Mouse (Mus musculus) megakaryocyte, embryonic 14.5 days (primary cell): ENCODE measurements at regions not wholly inside any gene's neighbourhood (a gene's known extent, or its start where the extent isn't known, plus 50 kb on each side); places are given as distances from the start of the nearest gene placed in this dataset.

Source experiments
- H3K27me3 ChIP-seq: replicated peaks from 2 replicates; pipeline ENCODE3; 2012; ENCODE audit warnings: inconsistent platforms
- H3K36me3 ChIP-seq: replicated peaks from 2 replicates; pipeline ENCODE3; 2012; ENCODE audit warnings: low read length, inconsistent platforms, mixed read lengths
- H3K4me1 ChIP-seq: 2 replicates; pipeline ENCODE4 v1.6.1; 2012; ENCODE audit warnings: inconsistent platforms
- H3K4me3 ChIP-seq: replicated peaks from 2 replicates; pipeline ENCODE3; 2012; ENCODE audit warnings: moderate library complexity, mild to moderate bottlenecking, inconsistent platforms
- H3K9me3 ChIP-seq: 2 replicates; pipeline ENCODE4 v1.6.1; 2012; ENCODE audit warnings: inconsistent platforms
- FLI1 ChIP-seq: IDR thresholded peaks from 2 replicates; pipeline ENCODE4 v1.6.1; 2012; ENCODE audit warnings: low read length, inconsistent platforms, mixed read lengths
- GATA1 ChIP-seq: IDR thresholded peaks from 3 replicates; pipeline ENCODE4 v1.6.1; 2012; ENCODE audit warnings: mixed read lengths, low read length, inconsistent platforms, borderline replicate concordance

DNA sequence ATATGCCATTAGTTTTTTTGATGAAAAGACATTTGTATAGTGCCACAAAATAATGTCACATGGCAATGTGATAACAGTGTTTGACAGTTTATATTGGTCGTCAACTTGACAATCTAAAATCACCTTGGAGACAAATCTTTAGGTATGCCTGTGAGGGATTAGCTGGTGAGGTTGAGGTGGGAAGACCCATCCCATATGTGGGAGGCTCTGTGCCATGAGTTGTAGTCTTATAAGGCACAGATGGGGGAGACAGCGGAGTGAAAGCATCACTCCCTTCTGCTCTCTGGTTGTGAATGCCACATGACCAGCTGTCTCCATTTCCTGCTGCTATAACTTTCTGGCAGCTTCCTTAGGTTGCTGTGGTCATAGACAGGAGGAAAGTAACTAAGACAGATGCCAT is 242.4 kb upstream of the Ccdc54 start:
- no peaks in the 10 kb centered on the region for H3K36me3 ChIP-seq
- H3K9me3 ChIP-seq = no peaks in the 10 kb centered on the region
- no peak for TF ChIP-seq GATA1
- no peak for TF ChIP-seq FLI1
- H3K27me3 ChIP-seq = no peaks in the 10 kb centered on the region
- H3K4me1 ChIP-seq = no peaks in the 10 kb centered on the region
- H3K4me3 ChIP-seq = no peak overlapping the region

DNA sequence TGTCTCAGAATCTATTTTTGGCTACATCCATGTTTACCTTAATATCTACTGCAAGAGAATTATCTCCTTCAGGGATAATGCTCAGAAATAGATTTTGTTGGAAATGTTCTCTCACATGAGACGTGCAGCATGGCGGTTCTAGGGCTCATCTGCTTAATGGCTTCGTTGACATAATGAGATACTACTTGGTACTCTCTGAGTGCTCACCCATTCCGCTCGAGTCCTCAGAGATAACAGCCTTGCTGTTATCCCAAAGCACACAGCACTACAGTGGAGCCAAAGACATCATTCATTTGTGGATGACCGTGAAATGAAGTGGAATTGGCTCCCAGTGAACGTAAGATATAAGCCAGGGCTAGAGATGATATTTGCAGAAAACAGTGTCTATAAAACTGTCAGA is 231.4 kb upstream of the Ccdc54 start:
- TF ChIP-seq GATA1 (no peak), FLI1 (no peak)

DNA sequence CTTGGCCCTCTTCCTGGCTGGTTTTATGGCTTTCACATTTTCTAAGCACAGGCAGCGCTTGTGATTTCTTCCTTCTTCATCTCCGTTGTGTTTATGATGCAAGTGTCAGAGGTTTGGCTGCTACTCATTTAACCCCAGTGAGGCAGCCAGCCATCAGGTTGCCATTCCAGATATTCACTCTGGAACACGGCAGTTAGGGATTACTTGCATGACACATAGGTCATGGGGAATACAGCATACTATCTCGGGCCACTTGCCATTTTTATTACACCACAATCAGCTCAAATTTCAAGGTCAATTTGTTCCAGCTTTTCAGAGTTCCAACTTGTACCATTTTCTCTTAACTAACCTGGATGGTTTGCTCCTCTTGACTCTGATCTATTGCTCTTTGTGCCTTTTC is 223.7 kb upstream of the Ccdc54 start:
- no peaks in the 10 kb centered on the region for H3K27me3 ChIP-seq

More for the DNA sequence above, 231.4 kb upstream of the Ccdc54 start:
- Histone ChIP-seq H3K4me1 (no peaks in the 10 kb centered on the region), H3K36me3 (no peaks in the 10 kb centered on the region), H3K9me3 (no peaks in the 10 kb centered on the region), H3K4me3 (no peak overlapping the region), H3K27me3 (no peaks in the 10 kb centered on the region)

DNA sequence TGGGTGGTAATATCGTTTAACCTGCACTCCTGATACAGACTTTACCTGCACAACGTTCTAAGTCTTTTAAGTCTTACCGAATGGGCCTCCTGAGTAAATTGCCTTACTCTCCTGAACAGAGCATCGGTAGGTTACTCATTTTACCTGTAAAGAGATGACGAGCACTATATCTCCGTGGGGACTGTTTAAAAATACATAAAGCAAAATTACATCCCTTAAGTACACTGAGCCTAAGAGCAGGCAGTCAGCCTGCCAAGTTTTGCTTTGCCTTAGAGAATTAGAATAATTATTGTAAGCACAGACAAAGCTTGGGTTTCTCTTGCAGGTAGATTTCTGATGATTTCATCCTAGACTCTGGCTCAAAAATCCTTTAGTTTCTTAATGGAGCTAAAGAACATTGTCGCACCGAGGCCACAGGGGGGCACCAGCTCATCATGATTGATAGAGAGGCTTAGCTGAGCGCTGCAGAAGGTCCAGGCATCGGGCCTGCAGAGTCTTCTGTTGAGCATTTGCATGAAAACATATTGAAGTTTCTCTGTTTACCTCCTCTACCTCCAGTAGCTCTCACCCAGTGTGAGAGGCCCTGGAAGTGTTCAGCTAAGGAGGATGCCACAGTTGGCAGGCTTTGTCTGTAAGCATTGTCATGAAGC is 208.3 kb upstream of the Ccdc54 start:
- Histone ChIP-seq H3K4me1 (no peaks in the 10 kb centered on the region), H3K36me3 (no peaks in the 10 kb centered on the region), H3K9me3 (no peaks in the 10 kb centered on the region), H3K4me3 (no peak overlapping the region), H3K27me3 (no peaks in the 10 kb centered on the region)
- TF ChIP-seq FLI1 = no peak
- TF ChIP-seq GATA1 = no peak

More for the DNA sequence above, 223.7 kb upstream of the Ccdc54 start:
- no peaks in the 10 kb centered on the region for H3K4me1 ChIP-seq
- H3K9me3 ChIP-seq = no peaks in the 10 kb centered on the region
- H3K4me3 ChIP-seq = no peak overlapping the region
- no peaks in the 10 kb centered on the region for H3K36me3 ChIP-seq
- TF ChIP-seq FLI1 (no peak), GATA1 (no peak)

DNA sequence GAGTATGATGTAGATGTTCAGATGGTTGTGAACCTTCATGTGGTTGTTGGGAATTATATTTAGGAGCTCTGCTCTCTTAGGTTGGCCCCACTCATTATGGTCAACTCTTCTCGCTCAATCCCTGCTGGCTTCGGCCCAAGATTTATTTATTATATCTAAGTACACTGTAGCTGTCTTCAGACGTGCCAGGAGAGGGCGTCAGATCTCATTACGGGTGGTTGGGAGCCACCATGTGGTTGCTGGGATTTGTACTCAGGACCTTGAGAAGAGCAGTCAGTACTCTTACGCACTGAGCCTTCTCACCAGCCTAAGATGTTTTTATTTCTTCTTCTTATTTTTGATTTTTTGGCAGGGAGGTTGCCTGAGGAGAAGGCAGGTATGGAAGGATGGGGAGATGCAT is 207.1 kb upstream of the Ccdc54 start:
- TF ChIP-seq FLI1 = no peak
- no peak for TF ChIP-seq GATA1
- no peaks in the 10 kb centered on the region for H3K27me3 ChIP-seq

DNA sequence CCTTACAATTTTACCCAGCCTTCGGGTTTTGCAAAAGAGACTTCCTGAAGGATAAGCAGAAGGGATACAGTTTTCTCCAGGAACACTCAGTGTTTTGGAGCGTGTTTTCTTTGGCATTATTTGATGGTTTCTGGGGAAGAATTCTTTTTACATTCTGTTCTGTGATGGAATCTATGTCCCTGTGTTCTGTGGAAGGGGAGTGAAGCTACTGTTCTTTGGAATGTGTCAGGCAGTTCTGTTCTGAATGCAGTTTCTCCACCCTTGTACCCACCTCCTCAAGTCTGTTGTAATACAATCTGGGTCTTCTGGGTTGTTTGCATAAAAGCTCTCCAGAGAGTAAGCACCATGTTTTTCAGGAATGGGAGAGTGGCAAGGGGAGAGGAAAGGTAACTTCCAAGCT is 202.0 kb upstream of the Ccdc54 start:
- H3K9me3 ChIP-seq = no peaks in the 10 kb centered on the region
- H3K4me1 ChIP-seq = no peaks in the 10 kb centered on the region
- H3K27me3 ChIP-seq = no peaks in the 10 kb centered on the region
- no peaks in the 10 kb centered on the region for H3K36me3 ChIP-seq
- no peak overlapping the region for H3K4me3 ChIP-seq
- no peak for TF ChIP-seq FLI1
- TF ChIP-seq GATA1 = no peak

More for the DNA sequence above, 207.1 kb upstream of the Ccdc54 start:
- Histone ChIP-seq H3K9me3 (no peaks in the 10 kb centered on the region), H3K36me3 (no peaks in the 10 kb centered on the region), H3K4me1 (no peaks in the 10 kb centered on the region), H3K4me3 (no peak overlapping the region)

DNA sequence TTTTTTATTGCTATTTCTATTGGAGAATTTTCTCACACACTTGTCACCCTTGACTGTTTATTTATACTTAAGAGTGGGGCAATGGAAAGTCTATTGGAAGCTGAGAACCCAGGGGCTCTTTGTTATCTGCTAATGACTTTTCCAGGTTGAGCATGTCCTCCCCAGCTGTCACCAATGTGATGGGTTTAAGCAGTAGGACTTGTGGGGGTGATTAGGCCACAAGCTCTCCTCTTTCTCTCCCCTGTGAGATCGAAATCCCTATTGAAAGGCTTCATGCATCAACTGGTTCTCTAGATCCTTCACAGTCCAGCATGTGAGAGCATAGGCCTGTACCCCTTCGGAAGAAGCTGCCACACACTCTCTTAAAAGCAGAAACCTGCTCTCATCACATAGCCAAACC is 201.6 kb upstream of the Ccdc54 start:
- Histone ChIP-seq H3K4me3 (no peak overlapping the region), H3K27me3 (no peaks in the 10 kb centered on the region), H3K9me3 (no peaks in the 10 kb centered on the region), H3K4me1 (no peaks in the 10 kb centered on the region), H3K36me3 (no peaks in the 10 kb centered on the region)
- TF ChIP-seq GATA1 (no peak), FLI1 (no peak)

DNA sequence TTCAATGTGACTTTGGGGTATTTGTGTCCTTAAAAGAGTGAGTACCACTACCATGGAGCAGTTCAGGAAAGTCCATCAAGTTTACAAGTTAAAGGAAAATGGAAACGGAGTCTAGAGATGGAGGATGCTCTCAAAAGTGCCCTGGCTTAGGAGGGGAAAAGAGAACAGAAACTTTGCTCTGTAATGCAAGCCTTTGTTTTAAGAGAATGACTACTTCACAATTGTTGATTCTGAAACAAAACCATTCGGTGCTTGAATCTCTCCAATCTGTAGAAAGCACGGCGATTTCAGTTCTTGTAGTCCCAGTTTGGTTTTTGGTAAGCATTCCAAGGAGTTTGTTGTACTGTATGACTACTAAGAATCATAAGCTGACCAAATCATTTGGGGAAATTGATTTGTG is 197.7 kb upstream of the Ccdc54 start:
- Histone ChIP-seq H3K27me3 (no peaks in the 10 kb centered on the region), H3K4me1 (no peaks in the 10 kb centered on the region), H3K4me3 (no peak overlapping the region), H3K36me3 (no peaks in the 10 kb centered on the region), H3K9me3 (no peaks in the 10 kb centered on the region)
- TF ChIP-seq GATA1 (no peak), FLI1 (no peak)

DNA sequence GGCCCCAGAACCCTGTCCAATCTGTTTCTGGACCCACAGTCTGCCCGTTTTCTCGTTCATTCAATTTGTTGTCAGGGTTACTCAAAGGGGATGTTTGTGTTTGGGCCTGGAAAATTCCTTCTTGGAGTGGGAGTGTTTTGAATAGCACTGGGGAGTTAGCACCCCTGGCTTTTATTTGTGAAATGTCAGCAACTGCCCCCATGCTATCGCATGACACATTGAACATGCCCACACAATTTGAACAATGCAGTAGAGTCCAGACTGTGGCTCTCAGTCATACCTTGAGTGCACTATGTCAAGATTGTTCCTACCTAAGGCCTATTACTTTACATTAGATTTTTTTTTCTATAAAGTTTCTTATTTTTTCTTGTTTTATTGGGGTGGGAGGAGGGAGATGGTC is 195.2 kb upstream of the Ccdc54 start:
- Histone ChIP-seq H3K4me1 (no peaks in the 10 kb centered on the region), H3K36me3 (no peaks in the 10 kb centered on the region), H3K4me3 (no peak overlapping the region), H3K9me3 (no peaks in the 10 kb centered on the region), H3K27me3 (no peaks in the 10 kb centered on the region)
- TF ChIP-seq FLI1 = no peak
- TF ChIP-seq GATA1 = no peak

DNA sequence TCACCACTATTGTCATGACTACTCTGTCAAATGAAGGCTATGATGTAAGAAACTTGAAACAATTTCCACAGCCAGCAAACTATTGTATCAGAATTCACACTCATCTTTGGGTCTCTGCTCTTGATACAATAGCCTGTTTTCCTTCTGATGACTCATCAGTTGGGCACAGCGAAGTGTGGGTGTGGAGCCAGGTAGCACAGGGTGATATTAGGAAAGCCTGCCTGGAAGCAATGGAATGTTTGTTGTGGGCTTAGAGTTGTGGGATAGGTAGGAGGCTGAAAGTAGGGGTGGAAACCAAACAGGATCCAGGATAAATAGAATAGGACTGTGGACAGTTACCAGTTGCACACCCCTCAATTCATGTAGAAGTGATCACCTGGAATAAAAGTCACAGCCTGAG is 194.4 kb upstream of the Ccdc54 start:
- no peaks in the 10 kb centered on the region for H3K9me3 ChIP-seq
- no peaks in the 10 kb centered on the region for H3K4me1 ChIP-seq
- no peaks in the 10 kb centered on the region for H3K36me3 ChIP-seq
- no peaks in the 10 kb centered on the region for H3K27me3 ChIP-seq
- TF ChIP-seq GATA1 (no peak), FLI1 (no peak)
- no peak overlapping the region for H3K4me3 ChIP-seq

DNA sequence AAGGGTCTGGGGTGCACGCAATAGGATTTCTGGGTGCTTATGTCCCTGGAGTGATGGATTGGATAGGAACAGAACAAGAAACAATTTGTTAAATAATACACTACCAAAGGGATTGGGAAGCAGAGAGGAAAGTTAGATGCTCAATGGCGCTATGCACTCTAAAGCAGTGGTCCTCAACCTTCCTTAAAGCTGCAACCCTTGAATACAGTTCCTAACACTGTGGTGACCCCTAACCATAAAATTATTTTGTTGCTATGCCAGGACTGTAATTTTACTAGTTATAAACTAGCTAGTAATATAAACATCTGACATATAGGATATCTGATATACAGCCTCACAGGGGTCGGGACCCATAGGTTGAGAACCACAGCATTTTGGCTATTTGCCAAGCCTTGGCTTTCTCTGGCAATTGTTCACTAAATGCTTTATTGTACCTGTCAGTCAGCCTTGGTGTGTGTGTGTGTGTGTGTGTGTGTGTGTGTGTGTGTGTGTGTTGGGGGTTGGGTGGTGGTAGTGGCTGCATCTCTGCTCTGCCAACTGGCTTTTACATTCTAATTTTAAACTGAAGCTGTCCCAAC is 193.8 kb upstream of the Ccdc54 start:
- H3K4me1 ChIP-seq = no peaks in the 10 kb centered on the region

More for the DNA sequence above, 193.8 kb upstream of the Ccdc54 start:
- no peak for TF ChIP-seq GATA1
- no peak for TF ChIP-seq FLI1
- Histone ChIP-seq H3K27me3 (no peaks in the 10 kb centered on the region), H3K4me3 (no peak overlapping the region), H3K36me3 (no peaks in the 10 kb centered on the region), H3K9me3 (no peaks in the 10 kb centered on the region)
